Comparison of ENCODE assay signal across 11 mouse cellular contexts in genomic region chr11:116145481-116146293, GRCm38 (mm10). TPM values are rescaled to one million over a fixed set of nuclear protein-coding genes. Genes with fewer than 3 reads are reported as not detected.
DNase-seq lines count a peak whose midpoint lies in the region; ATAC-seq and TF ChIP-seq lines count a peak whose summit lies in the region.
"Had no signal": no experiment of that assay in that cellular context is flagged by ENCODE, and none has a peak within 500 bp of the region (broad histone marks: within the 10 kb centered on the region; RNA-seq: fewer than 3 reads in every experiment).

No protein-coding gene starts in this region.

- H3K36me3 ChIP-seq in hindbrain, embryonic 14.5 days (replicated peaks; ENCODE audit: control insufficient read depth, insufficient read depth): peaks cover 94% of the 10 kb centered on the region
- peaks cover 90% of the 10 kb centered on the region for H3K36me3 ChIP-seq in hindbrain, embryonic 12.5 days
- H3K36me3 ChIP-seq in E14TG2a.4 (ENCODE audit: insufficient read depth, low read length): peaks cover 63% of the 10 kb centered on the region
- H3K36me3 ChIP-seq in limb, embryonic 15.5 days: peaks cover 95% of the 10 kb centered on the region
- peaks cover 53% of the 10 kb centered on the region for H3K36me3 ChIP-seq in intestine, embryonic 15.5 days

- H3K9me3 ChIP-seq in hindbrain, embryonic 14.5 days (ENCODE audit: control insufficient read depth, low read length): no peaks in the 10 kb centered on the region
- H3K9me3 ChIP-seq in hindbrain, embryonic 12.5 days (replicated peaks): no peaks in the 10 kb centered on the region
- H3K9me3 ChIP-seq in E14TG2a.4 (ENCODE audit: low read length): no peaks in the 10 kb centered on the region
- no peaks in the 10 kb centered on the region for H3K9me3 ChIP-seq in limb, embryonic 15.5 days
- no peaks in the 10 kb centered on the region for H3K9me3 ChIP-seq in intestine, embryonic 15.5 days
- H3K9me3 ChIP-seq: embryonic facial prominence, embryonic 15.5 days had no signal

- 0 out of 2 replicates have a peak, but pooled peaks cover 4% of the 10 kb centered on the region for H3K4me1 ChIP-seq in hindbrain, embryonic 14.5 days (replicated peaks; ENCODE audit: control insufficient read depth, insufficient read depth, low read length)
- H3K4me1 ChIP-seq in hindbrain, embryonic 12.5 days: no peaks in the 10 kb centered on the region; the same call in 1 of the 2 replicates
- peaks cover 88% of the 10 kb centered on the region for H3K4me1 ChIP-seq in E14TG2a.4 (replicated peaks; ENCODE audit: low read depth, low read length)
- no peaks in the 10 kb centered on the region for H3K4me1 ChIP-seq in limb, embryonic 15.5 days
- H3K4me1 ChIP-seq in intestine, embryonic 15.5 days (replicated peaks): no peaks in the 10 kb centered on the region

- TF ChIP-seq CTCF in E14TG2a.4 (conservative IDR thresholded peaks at IDR 0.05; ENCODE audit: low read length): no peak

- H3K27ac ChIP-seq in hindbrain, embryonic 14.5 days: peak overlapping the region; percentile 38; the same call in 1 of the 2 replicates
- no peak overlapping the region for H3K27ac ChIP-seq in hindbrain, embryonic 12.5 days
- H3K27ac ChIP-seq in limb, embryonic 15.5 days: peak overlapping the region; percentile 38; the same call in 1 of the 2 replicates
- no peak overlapping the region for H3K27ac ChIP-seq in intestine, embryonic 15.5 days
- H3K27ac ChIP-seq: embryonic facial prominence, embryonic 15.5 days had no signal

- no peak overlapping the region for H3K4me3 ChIP-seq in hindbrain, embryonic 14.5 days (replicated peaks; ENCODE audit: low read length)
- no peak overlapping the region for H3K4me3 ChIP-seq in hindbrain, embryonic 12.5 days
- peak overlapping the region; percentile 67 for H3K4me3 ChIP-seq in E14TG2a.4 (replicated peaks; ENCODE audit: low read length)
- H3K4me3 ChIP-seq in limb, embryonic 15.5 days: no peak overlapping the region
- H3K4me3 ChIP-seq in intestine, embryonic 15.5 days (replicated peaks): no peak overlapping the region
- H3K4me3 ChIP-seq: embryonic facial prominence, embryonic 15.5 days had no signal

- no peak overlapping the region for H3K9ac ChIP-seq in hindbrain, embryonic 14.5 days
- no peak overlapping the region for H3K9ac ChIP-seq in hindbrain, embryonic 12.5 days
- no peak overlapping the region for H3K9ac ChIP-seq in limb, embryonic 15.5 days
- no peak overlapping the region for H3K9ac ChIP-seq in intestine, embryonic 15.5 days
- H3K9ac ChIP-seq: embryonic facial prominence, embryonic 15.5 days had no signal

- no peak for ATAC-seq in hindbrain, embryonic 14.5 days (ENCODE audit: low FRiP score)
- ATAC-seq in hindbrain, embryonic 12.5 days (ENCODE audit: low FRiP score): no peak
- ATAC-seq in limb, embryonic 15.5 days (ENCODE audit: insufficient number of reproducible peaks, low FRiP score, low TSS enrichment, low read depth): no peak
- ATAC-seq in intestine, embryonic 15.5 days: no peak
- ATAC-seq: CD4-positive, CD25-positive, alpha-beta regulatory T cell, adult 4 months; inflammation-experienced regulatory T-cells, adult 6 months had no signal

- WGBS in hindbrain, embryonic 14.5 days: 59% methylated on average over 18 of the region's 18 CpGs
- 59% methylated on average over 18 of the region's 18 CpGs for WGBS in hindbrain, embryonic 12.5 days
- WGBS in limb, embryonic 15.5 days: 55% methylated on average over 18 of the region's 18 CpGs
- 71% methylated on average over 18 of the region's 18 CpGs for WGBS in intestine, embryonic 15.5 days

- no peaks in the 10 kb centered on the region for H3K27me3 ChIP-seq in hindbrain, embryonic 14.5 days (ENCODE audit: control insufficient read depth, insufficient read depth, low read length)
- no peaks in the 10 kb centered on the region for H3K27me3 ChIP-seq in hindbrain, embryonic 12.5 days
- H3K27me3 ChIP-seq in E14TG2a.4 (ENCODE audit: insufficient read depth, low read length): peaks cover 25% of the 10 kb centered on the region
- H3K27me3 ChIP-seq in limb, embryonic 15.5 days: no peaks in the 10 kb centered on the region
- no peaks in the 10 kb centered on the region for H3K27me3 ChIP-seq in intestine, embryonic 15.5 days (replicated peaks)
- H3K27me3 ChIP-seq: embryonic facial prominence, embryonic 15.5 days had no signal

- no peak for DNase-seq in hindbrain, embryonic 14.5 days (ENCODE audit: low spot score)
- DNase-seq in cerebellum, adult 9-10 months: peak; percentile 78
- DNase-seq in layer of hippocampus, adult 8-10 months (ENCODE audit: low spot score in 2 of 2): no peak
- DNase-seq in adrenal gland, adult (ENCODE audit: inconsistent age in 2 of 2, low spot score in 1 of 2): no peak

- no peak overlapping the region for H3K4me2 ChIP-seq in hindbrain, embryonic 14.5 days (replicated peaks)
- H3K4me2 ChIP-seq in hindbrain, embryonic 12.5 days (replicated peaks): no peak overlapping the region
- H3K4me2 ChIP-seq in limb, embryonic 15.5 days: no peak overlapping the region
- no peak overlapping the region for H3K4me2 ChIP-seq in intestine, embryonic 15.5 days (replicated peaks)
- H3K4me2 ChIP-seq: embryonic facial prominence, embryonic 15.5 days had no signal

RNA-seq across cellular contexts. Expression of gene Mrpl38, which starts 7.0 kb away (rescaled TPM):
- polyA plus RNA-seq in hindbrain, embryonic 14.5 days (2014; fragmentation: Nextera tagmentation; extraction: Ambion mirVana): 79.4 and 83.1 TPM in 2 replicates
- polyA plus RNA-seq in hindbrain, embryonic 12.5 days (2016; fragmentation: Nextera tagmentation; extraction: Ambion mirVana): 72.7 and 77.8 TPM in 2 replicates
- 83.9 and 85.5 TPM in 2 replicates for polyA plus RNA-seq in limb, embryonic 15.5 days (2015; fragmentation: Nextera tagmentation; extraction: Ambion mirVana)
- 107 and 109 TPM in 2 replicates for polyA plus RNA-seq in intestine, embryonic 15.5 days (2015; fragmentation: Nextera tagmentation; extraction: Ambion mirVana)
- 10 to 100 TPM; 56.1 to 66.6 (median 62.8) TPM for total RNA-seq in layer of hippocampus, adult 8-10 months (2022)

RNA-seq across cellular contexts. Expression of gene Trim65, which starts 14.8 kb away (rescaled TPM):
- 2.7 and 2.9 TPM in 2 replicates for polyA plus RNA-seq in hindbrain, embryonic 14.5 days (2014; fragmentation: Nextera tagmentation; extraction: Ambion mirVana)
- 2.2 and 2.3 TPM in 2 replicates for polyA plus RNA-seq in hindbrain, embryonic 12.5 days (2016; fragmentation: Nextera tagmentation; extraction: Ambion mirVana)
- 4.1 and 4.5 TPM in 2 replicates for polyA plus RNA-seq in limb, embryonic 15.5 days (2015; fragmentation: Nextera tagmentation; extraction: Ambion mirVana)
- 6.4 and 7.1 TPM in 2 replicates for polyA plus RNA-seq in intestine, embryonic 15.5 days (2015; fragmentation: Nextera tagmentation; extraction: Ambion mirVana)
- total RNA-seq in layer of hippocampus, adult 8-10 months (2022): 1 to 10 TPM; 7.2 to 10.0 (median 7.9) TPM

RNA-seq across cellular contexts. Expression of gene Trim47, which starts 18.7 kb away (rescaled TPM):
- polyA plus RNA-seq in hindbrain, embryonic 14.5 days (2014; fragmentation: Nextera tagmentation; extraction: Ambion mirVana): 9.4 and 10.6 TPM in 2 replicates
- polyA plus RNA-seq in hindbrain, embryonic 12.5 days (2016; fragmentation: Nextera tagmentation; extraction: Ambion mirVana): 4.4 and 5.3 TPM in 2 replicates
- 31.2 and 42.4 TPM in 2 replicates for polyA plus RNA-seq in limb, embryonic 15.5 days (2015; fragmentation: Nextera tagmentation; extraction: Ambion mirVana)
- 18.0 and 20.9 TPM in 2 replicates for polyA plus RNA-seq in intestine, embryonic 15.5 days (2015; fragmentation: Nextera tagmentation; extraction: Ambion mirVana)
- total RNA-seq in layer of hippocampus, adult 8-10 months (2022): 10 to 100 TPM in 1 of 4 experiments, 1 to 10 TPM in 3; 5.0 to 13.0 (median 8.2) TPM
- polyA plus RNA-seq: CD4-positive, CD25-positive, alpha-beta regulatory T cell, adult 4 months had no signal

RNA-seq across cellular contexts. Expression of gene Fbf1, which starts 22.3 kb away (rescaled TPM):
- 43.0 and 45.4 TPM in 2 replicates for polyA plus RNA-seq in hindbrain, embryonic 14.5 days (2014; fragmentation: Nextera tagmentation; extraction: Ambion mirVana)
- 80.7 and 80.9 TPM in 2 replicates for polyA plus RNA-seq in hindbrain, embryonic 12.5 days (2016; fragmentation: Nextera tagmentation; extraction: Ambion mirVana)
- polyA plus RNA-seq in limb, embryonic 15.5 days (2015; fragmentation: Nextera tagmentation; extraction: Ambion mirVana): 36.4 and 38.3 TPM in 2 replicates
- polyA plus RNA-seq in intestine, embryonic 15.5 days (2015; fragmentation: Nextera tagmentation; extraction: Ambion mirVana): 20.8 and 22.0 TPM in 2 replicates
- total RNA-seq in layer of hippocampus, adult 8-10 months (2022): 100 to 1,000 TPM in 1 of 4 experiments, 10 to 100 TPM in 3; 73.7 to 111 (median 92.3) TPM

RNA-seq across cellular contexts. Expression of gene Ten1, which starts 53.0 kb away (rescaled TPM):
- 80.7 and 88.0 TPM in 2 replicates for polyA plus RNA-seq in hindbrain, embryonic 14.5 days (2014; fragmentation: Nextera tagmentation; extraction: Ambion mirVana)
- 57.4 and 63.1 TPM in 2 replicates for polyA plus RNA-seq in hindbrain, embryonic 12.5 days (2016; fragmentation: Nextera tagmentation; extraction: Ambion mirVana)
- polyA plus RNA-seq in limb, embryonic 15.5 days (2015; fragmentation: Nextera tagmentation; extraction: Ambion mirVana): 80.8 and 86.6 TPM in 2 replicates
- polyA plus RNA-seq in intestine, embryonic 15.5 days (2015; fragmentation: Nextera tagmentation; extraction: Ambion mirVana): 98.0 and 100 TPM in 2 replicates
- 10 to 100 TPM; 29.4 to 43.7 (median 38.7) TPM for total RNA-seq in layer of hippocampus, adult 8-10 months (2022)

Comparison
In these comparisons a context has a peak if more than half of its experiments do, and no peak if none do; other contexts are left out.
1. H3K27ac ChIP-seq: peak in hindbrain, embryonic 14.5 days (single experiment) and limb, embryonic 15.5 days (single experiment); none in hindbrain, embryonic 12.5 days (single experiment) and intestine, embryonic 15.5 days (single experiment).